Mouse (Mus musculus) CD8-positive naive resting alpha-beta T cell, adult 2 months (primary cell): ENCODE measurements around the gene Mettl11b.
"Not testable (repeated sequence)": the region's sequence is repeated elsewhere in the genome, so short reads cannot be mapped to it uniquely, and the experiment has no call there.

Source experiments
- DNase-seq, 2 experiments: peaks; one replicate each; pipeline ENCODE4 v3.0.0; 2022; ENCODE audit warnings: low read depth in 2 of 2, low spot score in 2 of 2

Mettl11b gene

GRCm38 (mm10) chr1:163725106-163725759 lies at the start of gene Mettl11b:
TSS of gene Mettl11b (minus strand) at chr1:163725232.
- no peak for DNase-seq

GRCm38 (mm10) chr1:163757462-163758207 lies 32.6 kb upstream of the Mettl11b start:
- no peak for DNase-seq

GRCm38 (mm10) chr1:163751360-163751992 lies 26.4 kb upstream of the Mettl11b start:
- no peak for DNase-seq

GRCm38 (mm10) chr1:163737239-163737533 lies 12.2 kb upstream of the Mettl11b start:
- no peak for DNase-seq

GRCm38 (mm10) chr1:163736441-163737238 lies 11.6 kb upstream of the Mettl11b start:
- DNase-seq: no peak

- DNase-seq: not testable (repeated sequence)
Observed at GRCm38 (mm10) chr1:163731166-163731565, 6.1 kb upstream of the Mettl11b start.

GRCm38 (mm10) chr1:163723913-163724312 lies 1.1 kb downstream of the Mettl11b start:
- no peak for DNase-seq

- no peak for DNase-seq
Observed at GRCm38 (mm10) chr1:163708618-163709017, 16.4 kb downstream of the Mettl11b start.

- no peak for DNase-seq
Observed at GRCm38 (mm10) chr1:163700571-163700970, 24.5 kb downstream of the Mettl11b start.

- no peak for DNase-seq
Observed at GRCm38 (mm10) chr1:163699702-163700101, 25.3 kb downstream of the Mettl11b start.

- DNase-seq: no peak
Observed at GRCm38 (mm10) chr1:163691860-163692259, 33.2 kb downstream of the Mettl11b start.

- no peak for DNase-seq
Observed at GRCm38 (mm10) chr1:163682935-163683430, 42.0 kb downstream of the Mettl11b start.

- DNase-seq: no peak
Observed at GRCm38 (mm10) chr1:163682127-163682526, 42.9 kb downstream of the Mettl11b start.

GRCm38 (mm10) chr1:163672866-163673265 lies 52.2 kb downstream of the Mettl11b start:
- DNase-seq: no peak

- no peak for DNase-seq
Observed at GRCm38 (mm10) chr1:163671326-163671725, 53.7 kb downstream of the Mettl11b start.

GRCm38 (mm10) chr1:163670702-163671101 lies 54.3 kb downstream of the Mettl11b start:
- no peak for DNase-seq

- DNase-seq: no peak
Observed at GRCm38 (mm10) chr1:163669936-163670335, 55.1 kb downstream of the Mettl11b start.

- DNase-seq: no peak
Observed at GRCm38 (mm10) chr1:163662416-163662815, 62.6 kb downstream of the Mettl11b start.

- no peak for DNase-seq
Observed at GRCm38 (mm10) chr1:163658535-163658928, 66.5 kb downstream of the Mettl11b start.

GRCm38 (mm10) chr1:163657766-163658534 lies 67.1 kb downstream of the Mettl11b start:
- DNase-seq: no peak

- DNase-seq: no peak
Observed at GRCm38 (mm10) chr1:163657056-163657455, 68.0 kb downstream of the Mettl11b start.
